Mouse (Mus musculus) thymus, postnatal 10 days (tissue): ENCODE measurements at regions not wholly inside any gene's neighbourhood (a gene's known extent, or its start where the extent isn't known, plus 50 kb on each side); places are given as distances from the start of the nearest gene placed in this dataset.

Source experiments
- DNase-seq, 2 experiments: peaks; one replicate each; pipeline ENCODE4 v3.0.0; 2021; ENCODE audit warnings: low spot score in 2 of 2

- no peak for DNase-seq
Measured at GRCm38 (mm10) chr15:38608207-38608870, 1183.0 kb downstream of the 4930447A16Rik start.

GRCm38 (mm10) chr15:38609522-38609921, 1184.2 kb downstream of the 4930447A16Rik start:
- DNase-seq = no peak
